Mouse (Mus musculus) B cell, adult 2 months (primary cell): ENCODE results near the gene Gm45808.
"Not testable (repeated sequence)": the region's sequence is repeated elsewhere in the genome, so short reads cannot be mapped to it uniquely, and the experiment has no call there.

Experiments
- DNase-seq, 2 experiments: peaks; one replicate each; pipeline ENCODE4 v3.0.0; 2022

Gm45808 gene

DNA sequence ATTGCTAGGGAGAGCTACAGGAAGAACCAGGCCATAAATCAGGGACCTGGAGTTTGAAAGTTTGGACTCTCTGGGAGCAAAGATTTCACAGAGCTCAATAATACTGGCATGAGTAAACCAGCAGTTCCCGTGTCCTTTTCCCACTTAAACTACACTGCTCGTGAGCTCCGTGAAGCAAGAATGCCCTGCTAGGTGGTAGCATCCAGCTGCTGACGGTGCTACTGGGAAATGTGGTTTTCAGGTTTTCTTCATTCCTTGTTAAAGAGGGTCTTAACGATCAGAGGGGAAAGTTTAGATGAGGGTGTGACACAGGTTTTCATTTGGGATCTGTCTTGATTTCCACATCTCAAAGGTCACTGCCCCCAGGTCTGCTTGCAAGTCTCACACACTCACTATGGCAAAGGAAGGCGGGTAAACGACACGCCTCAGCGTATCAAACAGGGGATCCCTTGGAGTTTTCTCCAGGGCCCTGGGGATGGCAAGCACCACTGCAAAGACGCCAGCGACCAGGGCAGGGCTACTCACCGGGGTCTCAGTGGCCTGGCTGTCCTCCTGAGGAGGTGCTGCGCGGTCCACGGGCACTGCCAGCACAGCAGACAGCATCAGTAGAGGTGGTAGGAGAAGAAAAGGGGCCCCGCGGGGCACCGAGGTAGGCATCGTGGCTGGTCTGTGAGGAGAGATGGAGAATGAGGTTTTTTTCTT lies 22.7 kb upstream of the Gm45808 start:
- no peak for DNase-seq

DNA sequence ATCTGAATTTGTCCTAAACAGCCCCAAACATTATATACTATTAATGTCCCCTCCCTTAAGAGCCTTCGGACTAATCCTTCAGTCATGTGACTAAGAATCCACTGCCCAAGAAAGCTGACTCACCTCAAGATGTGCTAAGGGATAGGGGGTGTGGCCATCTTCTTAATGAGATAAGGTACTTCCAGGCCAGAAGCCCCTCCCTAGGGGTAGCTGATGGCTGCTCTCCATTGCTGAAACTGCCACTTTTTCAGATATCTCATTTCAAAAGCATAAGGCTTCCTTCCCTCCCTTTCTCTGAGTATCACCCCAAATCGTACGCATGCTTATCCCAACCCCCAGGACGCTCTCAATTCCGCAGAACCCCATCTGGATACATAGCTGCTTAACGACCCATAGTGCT lies 21.9 kb upstream of the Gm45808 start:
- DNase-seq: no peak

DNA sequence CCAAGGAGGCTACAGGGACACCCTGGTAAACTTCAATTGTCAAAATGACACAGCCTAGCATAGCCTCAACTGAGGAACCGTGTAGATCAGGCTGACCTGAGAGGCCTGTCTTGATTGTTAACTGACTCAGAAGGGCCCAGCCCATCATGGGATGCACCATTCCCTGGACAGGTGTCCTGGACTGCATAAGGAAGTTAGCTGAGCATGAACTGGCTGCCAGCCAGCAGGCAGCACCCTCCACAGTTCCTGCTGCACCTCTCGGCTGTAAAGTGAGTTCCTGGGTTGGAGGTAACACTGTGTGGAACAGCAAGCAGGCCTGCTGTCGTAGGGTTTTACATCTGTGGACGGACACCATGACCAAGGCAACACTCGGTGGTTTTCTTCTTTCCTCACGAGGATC lies 21.0 kb upstream of the Gm45808 start:
- DNase-seq: no peak

DNA sequence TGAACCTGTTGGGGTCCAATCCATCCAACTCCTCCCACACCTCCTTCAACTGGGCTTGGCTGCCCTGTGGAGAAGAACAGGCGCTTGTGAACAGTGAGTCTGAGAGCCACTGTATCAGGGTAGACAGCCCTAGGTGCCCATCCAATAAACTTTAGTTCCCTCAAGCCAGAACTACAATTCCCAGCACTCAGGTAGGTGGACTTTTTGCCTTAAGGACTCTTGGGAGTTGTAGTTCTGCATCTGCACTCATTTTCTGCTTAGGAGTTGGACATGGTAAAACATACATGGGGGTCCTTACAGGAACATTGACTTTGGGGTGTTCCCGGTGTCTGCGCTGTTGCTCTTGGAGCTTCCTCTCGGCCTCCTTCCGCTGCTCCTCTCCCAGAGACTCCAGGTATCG lies 11.8 kb upstream of the Gm45808 start:
- DNase-seq: no peak

DNA sequence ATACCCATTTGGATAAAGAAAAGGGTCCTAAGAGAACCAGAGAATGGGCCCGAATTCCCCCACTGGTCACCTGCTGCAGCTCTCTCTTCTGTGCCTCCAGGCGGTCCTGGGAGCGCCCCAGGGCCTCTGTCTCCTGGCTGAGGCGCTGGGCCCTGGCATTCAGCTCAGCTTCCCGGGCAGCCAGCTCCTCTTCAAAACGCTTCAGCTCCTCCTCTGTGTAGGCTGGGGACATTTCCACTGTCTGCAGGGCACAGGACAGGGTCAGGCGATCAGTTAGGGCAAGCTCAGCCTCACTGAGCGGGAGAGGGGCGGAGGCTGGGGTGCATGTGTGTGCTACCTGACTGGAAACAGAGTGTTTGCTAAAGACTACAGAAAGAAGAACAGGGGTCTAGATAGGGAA lies 7.9 kb upstream of the Gm45808 start:
- DNase-seq: no peak

DNA sequence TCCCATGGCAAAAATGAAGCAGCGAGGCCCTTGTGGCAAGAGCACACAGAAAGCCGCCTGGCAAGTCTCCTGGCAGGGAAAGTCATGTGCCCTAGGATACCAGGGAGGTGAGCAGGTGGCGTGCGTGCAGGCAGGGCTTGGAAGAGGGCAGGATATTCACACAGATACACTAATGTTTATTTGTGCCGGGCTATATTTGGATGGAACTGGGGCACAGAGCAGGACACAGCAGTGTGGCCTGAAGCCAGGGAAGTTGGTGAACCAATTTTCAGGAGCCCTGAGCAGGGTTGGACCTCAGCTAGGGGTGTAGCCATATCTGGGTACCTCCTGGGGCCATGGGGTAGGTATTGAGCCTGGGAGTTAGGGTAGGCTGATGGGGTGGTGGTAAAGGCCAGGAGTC lies 6.3 kb upstream of the Gm45808 start:
- DNase-seq: no peak

DNA sequence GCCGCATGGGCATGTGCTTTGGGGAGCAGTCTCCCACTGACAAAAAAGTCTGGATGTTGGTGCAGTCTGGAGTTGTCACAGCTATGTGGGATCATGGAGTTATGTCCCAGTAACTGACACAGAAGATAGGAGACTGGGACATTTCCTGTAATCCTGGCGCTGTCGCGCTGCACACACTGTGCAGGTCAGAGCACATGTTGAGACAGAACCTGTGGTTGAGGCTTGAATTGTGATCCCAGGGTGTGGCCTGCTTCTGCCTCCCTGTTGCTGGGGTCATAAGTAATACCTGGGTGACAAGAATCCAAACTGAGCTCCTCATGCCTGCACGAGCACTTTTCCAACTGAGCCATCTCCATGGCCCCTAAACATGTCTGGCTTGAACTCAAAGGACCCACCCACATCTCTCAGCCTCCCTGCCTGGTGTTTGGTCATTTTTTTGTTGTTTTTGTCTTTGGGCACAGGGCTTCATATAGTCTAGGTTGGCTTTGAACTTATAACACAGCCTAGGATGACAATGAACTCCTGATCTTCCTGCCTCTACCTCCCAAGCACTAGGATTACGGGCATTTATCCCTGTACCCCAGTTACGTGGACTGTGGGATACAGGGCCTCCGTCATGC lies 5.7 kb upstream of the Gm45808 start:
- no peak for DNase-seq

DNA sequence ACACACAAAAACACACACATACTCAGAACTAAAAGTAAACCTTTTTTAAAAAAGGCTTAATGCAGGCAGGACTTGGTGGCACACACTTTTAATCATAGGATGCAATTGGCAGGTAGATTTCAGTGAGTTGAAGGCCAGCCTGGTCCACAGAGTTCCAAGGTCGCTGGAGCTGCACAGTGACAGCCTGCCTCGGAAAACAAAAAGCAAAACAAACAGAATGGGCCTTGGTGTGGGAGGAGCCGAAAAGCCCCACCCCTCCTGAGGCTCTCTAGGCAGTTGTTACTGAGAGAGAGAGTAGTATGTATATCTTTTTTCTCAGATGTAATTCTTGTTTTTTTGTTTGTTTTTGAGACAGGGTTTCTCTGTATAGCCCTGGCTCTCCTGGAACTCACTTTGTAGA lies 4.7 kb upstream of the Gm45808 start:
- DNase-seq: no peak

DNA sequence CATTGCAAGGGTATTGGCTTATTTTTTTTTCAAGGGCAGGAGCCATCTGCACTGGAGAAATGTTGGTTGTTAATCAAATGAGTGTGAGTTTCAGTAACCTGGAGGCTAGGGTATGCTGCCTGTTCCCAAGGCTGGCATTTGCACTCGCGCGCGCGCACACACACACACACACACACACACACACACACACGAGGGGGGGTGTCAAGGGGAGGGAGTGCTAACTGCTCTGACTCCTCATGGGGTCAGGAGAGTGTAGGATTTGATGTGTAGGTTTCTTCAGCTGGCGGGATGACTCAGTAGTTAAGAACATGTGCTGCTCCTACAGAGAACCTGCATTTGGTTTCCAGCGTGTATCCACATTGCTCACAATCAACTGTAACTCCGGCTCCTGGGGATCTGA lies 4.2 kb upstream of the Gm45808 start:
- DNase-seq: no peak

DNA sequence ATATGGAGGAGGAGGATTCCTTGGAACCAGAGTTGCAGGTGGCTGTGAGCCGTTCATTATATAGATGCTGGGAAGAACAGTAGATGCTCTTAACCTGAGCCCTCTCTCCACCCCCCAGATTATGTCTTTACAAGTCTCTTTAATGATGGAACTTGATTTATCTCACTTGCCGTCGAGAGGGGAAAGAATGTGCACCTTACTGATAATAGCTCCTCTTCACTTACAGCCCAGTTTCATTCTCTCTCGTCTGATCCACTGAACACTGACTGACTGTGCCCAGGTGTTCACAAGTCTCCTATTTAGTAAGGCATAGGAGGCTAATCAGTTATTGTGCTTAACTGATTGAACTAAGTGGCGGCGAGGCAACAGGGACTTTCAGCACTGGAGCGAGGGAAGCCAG lies 3.0 kb upstream of the Gm45808 start:
- DNase-seq: no peak

DNA sequence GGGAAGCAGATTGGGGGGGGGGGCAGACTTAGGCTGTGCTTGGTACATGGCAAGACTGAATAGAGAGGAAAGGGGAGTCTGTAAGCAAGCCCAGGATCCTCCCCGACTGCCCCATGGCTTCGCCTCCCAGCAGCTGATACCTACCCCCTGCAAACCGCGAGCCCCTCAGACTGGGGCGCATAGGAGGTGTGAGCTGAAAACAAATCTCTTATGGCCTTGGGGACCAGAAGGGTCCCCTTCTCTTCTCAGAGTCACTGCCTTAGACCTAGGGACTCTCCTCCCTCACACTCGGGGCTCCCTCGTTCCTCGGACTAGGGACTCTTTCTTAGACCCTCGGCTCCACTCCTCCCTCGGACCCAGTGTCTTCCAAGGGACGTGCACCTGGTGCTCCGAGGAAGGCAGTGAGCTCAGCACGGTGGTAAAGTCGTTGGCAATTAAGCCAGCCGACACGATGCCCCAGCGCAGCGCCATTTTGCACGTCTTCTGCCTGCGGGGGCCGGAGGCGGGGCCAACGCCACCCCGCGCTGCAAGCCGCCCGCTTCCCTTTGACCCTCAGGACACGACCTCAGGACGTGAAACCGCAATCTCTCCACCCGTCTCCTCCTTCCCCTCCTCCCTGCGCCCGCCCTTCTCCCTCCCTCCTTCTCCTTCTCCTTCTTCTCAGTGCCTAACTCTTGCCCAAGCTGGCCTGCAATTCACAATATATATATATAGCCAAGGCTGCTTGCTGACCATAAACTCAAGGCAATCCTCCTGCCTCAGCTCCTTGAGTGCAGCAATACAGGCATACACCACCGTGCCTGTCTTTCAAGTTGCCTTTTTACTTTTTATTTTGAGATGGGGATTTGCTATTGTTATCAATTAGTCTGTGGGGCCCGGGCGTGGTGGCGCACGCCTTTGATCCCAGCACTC lies 1.9 kb upstream of the Gm45808 start, which contains the start of gene Dhdh:
Gene Dhdh, minus strand, starts transcription at position 513 of the 912 bp plus-strand sequence.
- peak; percentile 56 to 59 for DNase-seq

DNA sequence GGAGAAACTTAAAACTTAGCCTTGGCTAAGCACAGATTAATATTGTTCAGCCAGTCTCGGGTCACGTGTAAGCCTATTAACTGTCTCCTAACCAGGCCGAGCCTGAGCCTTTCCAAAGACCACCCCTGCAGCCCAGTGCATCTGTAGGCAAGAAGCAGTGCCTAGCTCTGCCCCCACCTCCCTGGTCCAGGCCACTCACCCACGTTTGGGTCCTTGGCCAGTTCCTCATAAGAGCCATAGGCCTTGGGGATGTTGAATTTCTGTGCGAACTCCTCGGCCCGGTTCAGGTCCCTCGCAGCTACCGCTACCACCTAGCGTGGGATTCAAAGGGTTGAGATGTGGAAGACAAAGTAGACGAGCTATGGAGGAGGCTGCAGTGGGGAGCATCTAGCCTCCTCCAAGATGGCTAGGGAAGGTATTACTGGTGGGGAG lies 1.3 kb upstream of the Gm45808 start:
- no peak for DNase-seq

DNA sequence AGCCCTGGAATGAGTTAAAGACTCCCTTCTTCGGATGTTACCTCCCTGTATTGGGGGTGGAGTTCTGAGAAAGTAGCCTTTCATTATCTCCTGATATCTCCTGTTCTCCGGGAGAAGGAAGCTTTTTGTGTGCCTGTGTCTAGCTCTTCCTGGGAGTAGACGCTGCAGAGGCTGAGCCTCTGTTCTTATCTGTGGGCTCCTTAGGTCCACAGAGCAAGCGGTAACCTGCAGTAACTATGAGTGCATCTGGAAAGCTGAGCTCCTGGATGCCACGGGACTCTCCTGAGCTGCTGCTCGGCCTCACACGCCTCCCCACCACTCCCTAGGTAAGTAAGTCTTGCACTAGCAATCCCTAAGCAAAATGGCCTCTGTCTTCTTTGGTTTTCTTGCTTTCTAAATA lies 453 bp downstream of the Gm45808 start:
- no peak for DNase-seq

DNA sequence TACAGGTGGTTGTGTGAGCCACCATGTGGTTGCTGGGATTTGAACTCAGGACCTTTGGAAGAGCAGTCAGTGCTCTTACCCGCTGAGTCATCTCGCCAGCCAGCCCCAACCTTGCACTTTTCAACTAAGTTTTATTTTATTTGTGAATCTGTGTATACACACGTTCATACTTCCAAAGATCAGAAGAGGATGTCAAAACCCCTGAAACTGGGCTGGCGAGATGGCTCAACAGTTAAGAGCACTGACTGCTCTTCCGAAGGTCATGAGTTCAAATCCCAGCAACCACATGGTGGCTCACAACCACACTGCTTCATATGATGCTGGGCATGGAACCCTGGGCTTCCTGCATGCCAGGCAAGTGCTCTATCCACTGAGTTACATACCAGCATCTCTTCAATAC lies 1.6 kb downstream of the Gm45808 start:
- DNase-seq: not testable (repeated sequence)

DNA sequence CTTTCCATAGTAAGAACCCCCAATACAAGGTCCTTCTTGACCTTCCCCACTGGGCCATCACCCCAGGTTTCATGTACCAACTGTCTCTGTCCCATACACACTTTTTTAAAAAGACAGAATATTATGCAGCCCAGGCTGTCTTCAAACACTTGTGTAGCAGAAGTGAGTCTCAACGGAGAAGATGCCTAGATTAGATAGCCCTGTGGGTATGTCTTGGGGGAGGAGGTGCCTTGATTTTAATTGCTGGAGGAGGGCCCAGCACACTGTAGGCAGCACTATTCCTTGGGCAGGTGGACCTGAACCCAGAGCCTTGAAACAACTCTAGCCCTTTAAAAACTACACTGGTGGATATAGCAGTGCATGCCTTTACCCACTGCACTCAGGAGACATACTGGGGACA lies 4.4 kb downstream of the Gm45808 start:
- no peak for DNase-seq

DNA sequence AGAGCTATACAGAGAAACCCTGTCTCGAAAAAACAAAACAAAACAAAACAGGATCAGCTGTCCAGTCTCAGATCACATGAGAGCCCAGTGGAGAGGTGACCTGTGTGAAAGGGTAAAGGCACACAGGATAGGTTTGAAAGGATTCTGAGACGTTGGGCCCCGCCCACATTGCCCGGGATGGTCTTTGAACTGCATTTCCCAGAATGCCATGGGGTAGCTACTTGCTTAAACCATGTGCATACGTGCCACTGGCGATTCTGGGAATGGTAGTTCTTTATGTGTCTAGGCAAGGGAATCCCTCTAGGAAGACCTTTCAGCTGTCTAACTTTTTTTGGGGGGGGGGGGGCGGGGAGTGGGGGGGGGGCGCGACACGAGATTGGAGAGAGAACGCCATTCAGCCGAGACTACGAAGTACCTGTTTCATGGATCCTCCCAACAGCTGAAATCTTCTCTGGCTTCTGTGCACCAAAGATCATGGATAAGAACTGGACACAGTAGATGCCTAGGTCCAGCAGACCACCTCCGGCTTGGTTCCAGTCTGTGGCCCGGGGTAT lies 5.2 kb downstream of the Gm45808 start, which contains the start of gene Tulp2:
Gene Tulp2, plus strand, starts transcription at position 504 of the 554 bp plus-strand sequence.
- DNase-seq: peak; percentile 68 to 74

DNA sequence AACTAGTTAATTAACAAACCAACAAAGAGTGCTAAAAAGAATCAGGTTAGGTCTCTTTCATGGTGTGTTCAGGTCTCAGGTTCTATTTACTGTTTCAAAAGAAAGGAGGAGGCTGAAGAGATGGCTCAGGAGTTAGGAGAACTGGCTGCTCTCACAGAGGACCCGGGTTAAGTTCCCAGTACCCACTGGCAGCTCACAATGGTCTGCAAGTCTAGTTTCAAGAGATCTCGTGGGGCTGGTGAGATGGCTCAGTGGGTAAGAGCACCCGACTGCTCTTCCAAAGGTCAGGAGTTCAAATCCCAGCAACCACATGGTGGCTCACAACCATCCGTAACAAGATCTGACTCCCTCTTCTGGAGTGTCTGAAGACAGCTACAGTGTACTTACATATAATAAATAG lies 6.3 kb downstream of the Gm45808 start:
- DNase-seq: not testable (repeated sequence)

DNA sequence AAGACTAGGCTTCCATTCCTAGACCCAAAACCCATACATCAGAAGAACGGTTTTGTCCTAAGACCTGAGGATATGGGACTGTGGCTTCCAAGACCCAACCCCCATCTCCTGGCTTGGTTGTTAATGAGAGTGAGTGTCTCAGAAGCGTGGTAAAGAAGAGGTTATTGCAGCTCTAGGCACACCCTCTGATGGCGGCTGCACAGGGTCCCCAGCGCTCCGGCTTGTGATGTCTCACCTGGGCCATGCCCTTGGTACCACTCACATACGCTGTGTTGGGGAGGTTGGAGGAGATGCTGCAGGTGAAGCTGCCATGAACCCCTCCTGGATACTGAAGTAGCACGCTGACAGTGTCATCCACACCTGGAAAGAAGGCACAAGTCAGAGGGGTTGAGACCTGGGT lies 7.8 kb downstream of the Gm45808 start:
- no peak for DNase-seq

DNA sequence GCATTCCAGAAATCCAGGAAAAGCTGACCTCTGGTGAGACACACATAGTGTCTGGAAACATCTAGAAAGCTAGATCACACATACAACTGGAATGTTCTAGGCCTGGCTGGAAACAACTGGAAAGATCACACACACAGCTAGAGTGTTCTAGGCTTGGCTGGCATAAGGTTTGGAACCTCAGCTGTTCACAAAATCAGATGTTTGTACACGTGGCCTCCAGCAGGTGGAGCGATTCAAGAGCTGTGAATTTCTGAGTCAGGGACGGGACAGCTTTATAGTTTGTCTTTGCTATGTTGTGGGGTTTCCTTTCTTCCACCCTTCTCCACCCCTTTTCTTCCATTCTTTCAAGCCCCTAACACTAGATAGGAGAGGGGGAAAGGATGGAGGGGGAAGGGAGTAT lies 9.6 kb downstream of the Gm45808 start:
- peak; percentile 68 to 72 for DNase-seq

DNA sequence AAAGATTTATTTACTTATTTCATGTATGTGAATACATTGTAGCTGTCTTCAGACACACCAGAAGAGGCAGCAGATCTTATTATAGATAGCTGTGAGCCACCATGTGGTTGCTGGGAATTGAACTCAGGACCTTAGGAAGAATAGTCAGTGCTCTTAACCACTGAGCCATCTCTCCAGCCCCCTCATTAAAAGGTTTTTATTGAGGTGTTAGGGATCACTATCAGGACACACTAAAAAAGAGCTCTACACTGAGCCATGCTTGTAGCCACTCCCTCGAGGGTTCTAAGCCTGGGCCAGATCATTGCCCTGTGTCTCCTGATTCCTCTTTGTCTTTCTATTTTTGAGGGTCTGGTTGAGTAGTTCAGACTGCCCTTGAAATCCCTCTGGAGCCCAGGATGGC lies 10.2 kb downstream of the Gm45808 start:
- no peak for DNase-seq

DNA sequence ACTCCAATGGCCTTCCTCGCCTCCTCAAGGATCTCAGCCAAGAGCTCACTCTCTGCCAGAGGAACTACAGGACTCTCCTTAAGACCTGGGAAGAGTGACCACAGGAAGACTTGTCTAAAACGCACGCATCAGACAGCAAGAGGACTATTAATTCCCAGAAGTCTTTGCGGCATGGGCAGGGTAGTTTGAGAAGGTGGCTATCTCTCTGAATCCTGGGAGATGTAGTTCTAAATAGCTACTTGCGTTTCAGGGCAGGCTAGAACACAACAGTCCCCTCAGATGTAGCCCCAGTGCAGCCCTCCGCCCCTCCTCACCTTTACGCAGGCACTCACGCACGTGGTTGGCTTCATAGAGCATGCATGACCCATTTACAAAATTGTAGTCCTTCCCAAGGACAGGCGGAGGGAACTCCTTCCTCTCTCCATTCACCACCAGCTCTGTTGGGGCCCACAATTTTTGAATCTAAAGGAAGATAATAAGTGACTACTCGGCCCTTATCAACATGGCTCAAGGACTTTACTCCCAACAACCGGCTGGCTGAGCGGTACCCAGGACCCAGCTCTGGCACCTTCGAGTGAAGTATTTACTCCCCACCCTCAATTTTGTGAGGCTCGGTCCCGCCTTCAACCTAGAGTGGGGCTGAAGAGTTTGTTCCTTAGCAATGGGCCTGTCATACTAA lies 11.2 kb downstream of the Gm45808 start:
- no peak for DNase-seq

DNA sequence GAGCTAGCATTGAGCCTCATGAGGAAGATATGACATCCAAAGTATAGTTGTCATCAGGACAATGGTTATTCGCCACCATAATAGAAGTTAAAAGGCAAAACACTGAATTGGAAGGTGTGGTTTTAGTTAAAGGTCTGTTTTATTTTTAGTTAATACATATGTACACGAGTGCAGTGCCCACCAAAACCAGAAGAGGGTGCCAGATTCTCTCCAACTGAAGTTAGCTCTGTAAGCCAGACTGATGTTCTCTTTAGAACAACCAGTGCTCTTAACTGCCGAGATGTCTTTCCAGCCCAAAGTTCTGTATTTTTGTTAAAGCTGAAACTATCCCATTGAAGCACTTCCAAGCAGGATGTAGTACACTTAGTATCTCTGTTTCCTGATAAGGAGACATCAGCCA lies 15.7 kb downstream of the Gm45808 start:
- DNase-seq: peak; percentile 77 to 81
